Mouse (Mus musculus) spleen, postnatal 36 days (tissue): ENCODE results near the gene Trim47.
"Not testable (repeated sequence)": the region's sequence is repeated elsewhere in the genome, so short reads cannot be mapped to it uniquely, and the experiment has no call there.

Experiments
- DNase-seq, 2 experiments: peaks; one replicate each; pipeline ENCODE4 v3.0.0; 2022; ENCODE audit warnings: low spot score in 2 of 2, mixed read lengths in 1 of 2

Gene Trim47

DNA sequence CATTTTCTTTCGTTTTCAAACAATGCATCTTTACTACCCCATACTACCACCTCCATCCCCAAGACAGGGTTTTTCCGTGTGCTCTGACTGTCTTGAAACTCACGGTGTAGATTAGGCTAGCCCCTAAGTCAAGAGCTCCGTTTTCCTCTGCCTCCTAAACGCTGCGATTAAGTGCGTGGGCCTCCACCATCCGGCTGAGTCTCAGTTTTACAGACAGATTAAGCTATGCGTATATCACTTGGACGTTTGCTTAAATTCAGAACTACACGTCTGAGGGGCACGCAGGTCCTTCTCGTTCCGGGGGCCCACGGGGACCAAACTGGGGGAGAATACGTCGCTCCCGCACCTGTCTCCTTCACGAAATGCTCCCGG, 11.1 kb upstream of the Trim47 start:
- DNase-seq, result no peak

DNA sequence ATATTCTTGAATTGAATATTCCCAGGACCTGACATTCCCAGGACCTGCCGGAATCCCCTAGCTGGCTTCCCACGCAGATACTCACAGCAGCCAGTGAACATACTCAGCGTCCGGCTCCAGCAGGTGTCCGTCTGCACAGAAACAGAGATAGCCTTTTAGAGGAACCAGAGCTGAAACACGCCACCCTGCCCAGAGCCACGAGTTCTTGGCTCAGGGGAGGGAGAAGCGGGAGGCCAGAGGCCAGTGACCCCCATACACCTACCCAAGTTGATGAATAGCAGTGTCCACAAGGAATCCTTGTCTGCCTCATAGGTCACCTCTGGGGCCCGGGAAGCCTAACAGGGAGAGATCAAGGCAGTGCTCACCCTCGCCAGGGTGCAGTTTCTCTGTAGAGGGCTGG, 7.2 kb upstream of the Trim47 start:
- no peak for DNase-seq

DNA sequence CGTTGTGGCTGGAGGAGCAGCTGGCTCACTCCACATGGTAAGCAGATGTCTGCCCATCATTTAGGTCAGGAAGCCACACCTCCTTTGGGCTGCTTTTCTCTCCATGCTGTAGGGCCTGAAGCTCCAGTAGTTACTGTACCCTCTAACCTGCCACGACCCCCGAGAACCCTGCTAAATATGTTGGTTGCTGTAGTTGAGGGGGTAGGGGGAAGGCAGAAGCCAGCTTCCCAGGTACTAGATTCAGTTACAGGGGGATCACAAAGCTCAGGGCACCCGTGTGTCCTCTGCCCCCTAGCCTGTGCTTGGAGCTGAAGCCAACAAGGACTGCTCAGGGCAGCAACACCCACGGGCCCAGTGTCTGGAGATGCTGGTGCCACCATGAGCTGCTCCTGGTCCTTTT, 6.5 kb upstream of the Trim47 start:
- no peak for DNase-seq

DNA sequence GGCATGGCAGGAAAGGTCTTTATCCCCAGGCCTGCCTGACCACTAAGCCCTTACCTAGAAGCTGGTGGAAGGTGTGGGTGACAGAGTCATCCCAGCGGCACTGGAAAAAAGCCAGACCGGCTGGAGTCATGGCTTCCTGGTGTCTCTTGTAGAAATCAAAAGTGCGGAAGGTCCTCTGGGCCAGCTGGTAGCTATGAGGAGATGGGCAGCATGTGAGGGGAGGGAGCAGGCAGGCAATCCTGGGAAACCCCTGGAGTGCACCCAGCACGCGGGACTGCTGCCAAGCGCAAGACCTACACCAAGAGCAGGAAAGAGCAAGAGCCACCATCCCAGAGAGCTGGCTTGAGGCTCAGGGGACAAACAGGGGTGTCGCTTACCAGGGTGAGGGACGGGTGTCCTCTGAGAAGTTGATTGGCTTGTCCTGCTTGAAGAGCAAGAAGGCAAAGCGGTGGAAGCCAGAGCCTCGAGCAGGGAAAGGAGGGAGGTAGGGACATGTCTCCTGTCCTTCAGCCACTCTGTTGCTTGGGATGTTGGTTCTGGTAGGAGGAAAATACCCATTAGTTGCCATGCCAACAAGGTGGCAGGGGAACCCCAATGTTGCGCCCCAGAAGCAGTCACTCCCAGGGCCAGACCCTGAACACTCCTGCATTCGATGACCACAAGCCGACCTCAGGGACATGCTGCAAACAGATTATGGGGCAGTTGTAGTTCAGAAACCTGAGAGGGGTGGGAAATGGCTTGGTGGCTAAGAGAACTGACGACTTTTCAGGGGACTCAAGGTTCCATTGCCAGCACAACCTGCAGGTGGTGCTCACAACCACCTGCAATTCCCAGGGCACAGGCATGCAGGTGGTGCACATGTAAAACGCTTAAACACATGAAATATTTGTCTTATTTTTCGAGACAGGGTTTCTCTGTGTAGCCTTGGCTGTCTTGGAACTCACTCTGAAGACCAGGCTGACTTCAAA, 5.6 kb upstream of the Trim47 start:
- DNase-seq, result peak; percentile 40 to 43

DNA sequence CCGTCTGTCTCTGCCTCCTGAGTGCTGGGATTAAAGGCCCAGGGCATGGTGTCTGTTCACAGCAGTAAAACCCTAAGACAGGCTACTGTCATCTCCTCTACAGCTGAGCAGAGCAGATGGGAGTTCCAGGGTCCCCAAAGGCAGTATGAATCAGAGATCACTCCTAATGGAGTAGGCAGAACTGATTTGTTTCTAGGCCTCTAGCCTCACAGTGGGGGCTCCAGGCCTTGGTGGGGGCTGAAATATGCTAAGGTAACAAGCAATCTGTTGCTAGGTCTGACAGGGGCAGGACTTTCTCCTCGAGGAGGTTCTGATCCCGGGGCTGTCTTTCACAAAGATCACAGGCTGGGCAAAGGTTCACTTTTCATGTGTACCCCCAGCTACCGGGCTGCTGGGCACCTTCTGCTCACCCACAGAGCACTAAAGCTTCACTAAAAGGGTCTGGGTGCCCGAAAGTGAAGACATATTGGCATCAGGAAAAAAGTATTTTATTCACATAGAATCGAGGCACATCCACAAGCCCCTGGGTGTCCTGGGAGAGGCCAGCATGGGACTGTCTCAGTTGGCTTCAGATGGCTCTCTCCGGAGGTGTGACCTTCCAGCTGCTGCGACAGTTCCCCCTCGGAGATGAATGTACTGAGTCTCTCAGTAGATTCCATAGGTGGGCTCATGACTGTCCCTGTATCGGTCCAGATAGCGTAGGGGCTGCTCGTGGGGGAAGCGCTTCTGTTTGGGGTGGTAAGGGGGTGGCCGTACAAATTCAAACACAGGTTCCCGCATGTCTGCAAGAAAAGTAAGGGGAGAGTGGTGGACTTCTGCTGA, 4.5 kb upstream of the Trim47 start:
- DNase-seq, result no peak

DNA sequence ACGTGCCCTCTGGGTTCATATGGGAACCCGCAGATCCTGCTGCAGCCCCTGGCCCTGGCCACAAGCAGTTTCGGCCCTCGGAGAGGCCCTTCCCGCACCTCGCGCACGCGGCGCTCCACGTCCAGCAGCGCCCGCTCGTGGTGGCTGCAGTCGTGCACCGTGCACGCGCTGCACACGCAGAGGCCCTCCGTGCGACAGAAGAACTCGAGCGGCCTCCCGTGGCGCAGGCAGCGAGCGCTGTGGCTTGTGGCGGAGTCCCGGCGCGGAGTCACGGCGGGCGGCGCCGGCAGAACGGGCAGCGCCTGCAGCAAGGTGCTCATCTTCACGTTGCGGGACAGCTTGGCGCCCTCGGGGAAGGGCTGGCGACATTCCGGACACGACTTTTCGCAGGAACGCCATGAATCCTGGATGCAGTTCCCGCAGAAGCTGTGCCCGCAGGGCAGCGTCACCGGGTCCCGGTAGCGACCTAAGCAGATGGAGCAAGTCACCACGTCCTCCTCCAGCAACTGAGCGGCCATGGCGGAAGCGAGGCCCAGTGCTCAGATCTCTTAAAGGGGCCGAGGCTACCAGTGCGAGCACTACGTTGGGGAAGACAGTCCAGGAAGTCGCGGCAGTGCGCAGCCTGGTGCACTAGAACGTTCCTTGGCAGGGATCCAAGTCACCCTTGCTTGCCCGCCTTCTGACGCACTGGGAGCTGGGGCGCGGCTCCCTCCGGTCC, 3.6 kb upstream of the Trim47 start, which contains the start of gene Trim65:
Gene Trim65, minus strand, starts transcription at position 641 of the 718 bp plus-strand sequence.
- DNase-seq, result peak; percentile 91

DNA sequence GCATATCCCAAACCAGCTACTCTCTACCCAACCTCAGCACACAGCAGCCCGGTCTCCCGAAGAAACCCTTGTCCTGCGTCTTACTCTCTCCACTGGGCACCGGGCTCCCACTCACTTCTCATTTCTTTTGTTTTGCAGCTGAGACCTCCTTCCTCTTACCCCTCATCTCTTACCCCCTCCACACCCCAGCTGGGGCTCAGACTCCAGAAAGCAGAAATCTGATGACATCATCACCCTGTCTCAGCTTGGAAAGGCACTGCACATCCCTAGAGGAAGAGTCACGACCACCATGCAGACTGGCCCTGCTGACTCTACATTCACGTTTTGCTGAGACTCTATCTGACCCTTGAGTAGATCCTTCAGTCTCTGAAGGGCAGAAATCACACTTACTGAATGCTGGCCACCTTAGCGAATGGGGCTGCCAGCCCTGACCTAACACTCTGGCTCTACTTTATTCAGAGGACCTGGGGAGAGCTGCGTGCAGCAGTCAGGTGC, 3.0 kb upstream of the Trim47 start:
- DNase-seq, result peak; percentile 40 to 42

DNA sequence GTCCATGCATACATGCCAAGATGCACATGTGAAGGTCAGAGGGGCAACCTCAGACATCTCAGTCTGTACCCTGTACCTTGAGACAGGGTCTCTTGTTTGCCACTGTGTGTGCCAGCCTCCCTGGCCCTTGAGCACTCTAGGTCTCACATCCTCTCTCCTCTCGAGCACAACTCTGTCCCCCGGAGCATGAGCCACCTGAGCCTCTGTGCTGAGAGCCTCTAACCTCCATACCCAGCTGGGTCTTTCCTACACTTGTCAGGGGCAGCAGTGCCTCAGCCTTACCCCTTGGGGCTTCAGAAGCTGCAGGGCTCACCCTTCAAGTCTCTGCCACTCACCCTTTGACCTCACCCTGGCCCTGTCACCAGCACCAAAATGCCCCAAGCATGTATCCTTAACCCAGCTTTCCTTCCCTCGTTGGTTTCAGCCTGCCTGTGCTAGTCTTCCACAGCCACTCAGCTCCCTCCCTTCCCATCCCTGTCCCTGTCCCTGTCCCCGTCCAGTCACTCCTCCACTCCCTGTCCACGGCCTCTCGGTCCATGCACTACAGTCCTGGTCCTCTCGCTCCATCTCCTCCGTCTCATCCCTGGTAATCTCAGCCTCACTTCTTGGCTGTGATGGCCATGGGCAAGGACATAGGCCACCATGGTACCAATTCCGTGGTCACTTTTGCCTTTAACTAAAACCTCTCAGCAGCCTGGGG, 2.2 kb upstream of the Trim47 start:
- DNase-seq, result no peak

DNA sequence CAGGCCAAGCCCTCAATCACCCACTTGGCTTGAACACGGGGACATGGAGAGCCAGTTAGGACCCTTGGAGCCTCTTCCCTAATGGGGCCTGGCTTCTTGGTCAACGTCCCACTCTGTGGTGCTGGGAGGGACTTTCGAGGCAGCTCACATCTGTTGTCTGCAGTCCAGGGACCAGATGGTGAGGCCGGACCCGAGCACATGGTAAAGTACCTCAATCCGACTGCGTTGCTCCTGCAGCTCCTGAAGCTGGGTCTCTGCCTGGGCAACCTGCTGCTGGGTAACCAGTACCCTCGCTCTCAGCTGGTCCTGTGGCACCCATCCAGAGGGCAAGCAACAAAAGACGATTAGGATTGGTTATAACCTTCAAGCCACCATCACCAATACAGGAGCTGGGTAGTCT, 976 bp upstream of the Trim47 start:
- no peak for DNase-seq

DNA sequence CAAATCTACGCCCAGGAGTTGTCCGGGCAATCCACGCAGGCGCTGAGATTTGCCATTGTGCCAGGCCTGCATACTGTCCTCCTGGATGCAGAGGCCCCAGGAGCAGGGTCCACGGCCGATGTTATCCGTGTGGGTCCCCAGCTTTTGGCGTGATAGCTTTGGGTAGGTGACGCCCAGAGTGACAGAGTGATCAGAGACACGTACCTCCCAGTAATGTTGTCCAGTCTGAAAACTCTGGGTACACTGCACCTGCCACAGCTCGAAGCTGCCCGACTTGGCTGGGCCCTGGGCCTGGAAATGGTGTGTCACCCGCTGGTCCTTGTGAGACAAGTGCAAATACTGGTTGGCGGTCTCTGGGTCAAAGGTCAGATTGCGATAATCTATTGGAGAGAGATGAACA, 749 bp downstream of the Trim47 start:
- DNase-seq, result no peak

DNA sequence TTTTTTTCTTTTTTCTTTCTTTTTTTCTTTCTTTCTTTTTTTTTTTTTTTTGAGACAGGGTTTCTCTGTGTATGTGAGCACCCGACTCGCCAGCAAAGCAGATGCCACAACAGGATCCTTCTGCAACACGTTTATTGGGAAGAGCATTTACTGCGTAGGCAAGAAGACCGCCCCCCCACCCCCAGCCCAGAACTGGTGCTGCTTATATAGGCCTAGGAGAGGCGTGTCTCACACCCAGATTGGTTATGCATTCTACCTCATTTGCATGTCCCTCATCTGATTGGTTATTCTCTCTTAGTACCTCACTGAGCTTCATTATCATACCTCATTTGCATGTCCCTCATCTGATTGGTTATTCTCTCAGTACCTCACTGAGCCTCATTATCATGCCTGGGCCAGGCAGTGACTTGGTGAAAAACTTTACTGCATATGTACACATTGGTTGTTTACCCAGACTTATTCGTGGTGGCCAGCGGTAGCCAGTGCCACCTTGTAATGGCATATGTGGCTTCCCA, 5.2 kb downstream of the Trim47 start:
- DNase-seq, result not testable (repeated sequence)

DNA sequence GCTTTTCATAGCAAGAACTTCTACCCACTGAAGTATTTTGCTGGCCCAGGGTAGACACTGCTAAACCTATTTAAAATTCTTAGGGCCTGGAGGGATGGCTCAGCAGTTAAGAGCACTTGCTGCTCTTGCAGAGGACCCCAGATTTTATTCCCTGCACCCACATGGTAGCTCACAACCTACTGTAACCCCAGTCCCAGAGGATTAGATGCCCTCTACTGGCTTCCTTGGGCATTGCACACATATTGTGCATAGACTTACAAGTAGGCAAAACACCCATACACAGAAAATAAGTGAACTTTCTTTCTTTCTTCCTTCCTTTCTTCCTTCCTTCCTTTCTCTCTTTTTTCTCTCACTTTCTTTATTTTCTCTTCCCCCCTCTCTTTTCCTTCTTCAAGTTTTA, 9.2 kb downstream of the Trim47 start:
- DNase-seq, result no peak

DNA sequence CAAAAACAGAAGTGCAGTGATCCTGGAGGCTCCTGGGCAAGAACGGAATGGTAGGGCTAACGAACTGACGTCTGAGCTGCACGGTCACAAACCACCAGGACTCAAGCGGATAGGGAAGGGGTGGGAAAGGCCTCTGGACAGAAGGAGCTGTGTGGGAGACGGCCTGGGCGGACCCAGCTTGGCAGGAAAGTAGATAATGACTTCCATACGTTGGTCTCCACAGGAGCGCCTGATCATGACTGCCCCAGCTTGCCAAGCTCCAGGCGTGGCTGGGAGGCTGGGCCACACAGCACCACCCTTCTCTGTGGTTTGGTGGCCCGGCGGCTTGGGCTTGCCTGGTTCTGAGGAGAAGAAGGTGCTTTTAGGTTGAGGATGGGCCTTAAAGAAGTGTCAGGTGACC, 9.8 kb downstream of the Trim47 start:
- no peak for DNase-seq

DNA sequence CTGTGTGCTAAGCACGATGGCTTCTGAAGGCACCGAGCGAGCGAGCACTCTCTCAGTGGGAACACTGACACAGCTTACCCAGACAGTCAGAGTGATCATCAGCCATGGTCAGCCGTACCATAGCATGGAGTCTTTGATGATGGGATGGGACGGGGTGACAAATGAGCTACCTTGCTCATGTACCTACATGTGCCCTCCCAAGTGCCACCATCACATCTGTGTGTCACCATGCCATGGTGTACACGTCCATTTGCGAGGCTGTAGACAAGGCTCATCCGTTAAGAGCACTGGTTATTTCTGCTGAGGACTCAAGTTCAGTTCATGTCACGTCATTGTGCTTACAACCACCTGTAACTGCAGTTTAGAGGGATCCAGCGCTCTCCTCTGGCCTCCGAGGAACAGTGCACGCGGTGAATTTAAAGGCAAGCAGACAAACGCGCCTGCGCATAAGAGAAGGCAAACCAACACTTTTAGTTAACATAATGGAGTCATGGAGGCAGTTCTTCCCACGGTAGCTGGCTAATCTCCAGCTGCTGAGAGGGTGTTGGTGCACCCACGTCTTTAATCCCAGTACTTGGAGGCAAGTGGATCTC, 15.3 kb downstream of the Trim47 start:
- DNase-seq, result no peak

DNA sequence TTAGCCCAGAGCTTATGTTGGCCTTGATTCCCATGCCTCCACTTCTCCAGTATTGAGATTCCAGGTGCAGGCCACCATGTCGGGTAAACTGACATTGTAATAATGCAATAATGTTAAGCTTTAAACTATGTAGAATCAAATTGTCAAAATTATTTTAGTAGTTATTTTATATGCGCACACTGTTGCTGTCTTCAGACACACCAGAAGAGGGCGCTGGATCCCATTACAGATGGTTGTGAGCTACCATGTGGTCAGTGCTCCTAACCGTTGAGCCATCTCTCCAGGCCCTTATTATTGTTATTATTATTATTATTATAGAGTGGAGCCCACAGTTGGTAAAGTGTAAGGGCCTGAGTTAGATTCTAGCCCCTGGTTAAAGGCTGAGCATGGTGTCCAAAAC, 15.9 kb downstream of the Trim47 start:
- no peak for DNase-seq

DNA sequence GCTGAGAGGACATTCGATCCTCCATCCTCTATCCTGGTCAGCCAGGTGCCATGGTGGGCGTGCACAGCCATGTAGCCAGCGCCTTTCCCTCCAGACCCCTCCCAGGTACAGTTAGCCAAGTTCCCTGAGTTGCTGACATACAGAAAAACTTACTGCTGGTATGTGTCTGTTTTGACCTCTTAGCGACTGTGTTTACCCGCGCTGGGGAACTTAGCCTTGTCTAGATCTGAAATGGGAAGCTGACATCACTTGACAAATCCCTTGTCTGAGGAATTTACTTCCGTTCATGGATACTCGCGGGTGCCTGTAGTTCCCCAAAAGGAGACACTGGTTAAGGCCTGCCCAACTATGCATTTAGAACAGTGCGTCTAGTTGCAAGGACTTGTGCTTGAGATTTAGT, 16.5 kb downstream of the Trim47 start:
- no peak for DNase-seq

DNA sequence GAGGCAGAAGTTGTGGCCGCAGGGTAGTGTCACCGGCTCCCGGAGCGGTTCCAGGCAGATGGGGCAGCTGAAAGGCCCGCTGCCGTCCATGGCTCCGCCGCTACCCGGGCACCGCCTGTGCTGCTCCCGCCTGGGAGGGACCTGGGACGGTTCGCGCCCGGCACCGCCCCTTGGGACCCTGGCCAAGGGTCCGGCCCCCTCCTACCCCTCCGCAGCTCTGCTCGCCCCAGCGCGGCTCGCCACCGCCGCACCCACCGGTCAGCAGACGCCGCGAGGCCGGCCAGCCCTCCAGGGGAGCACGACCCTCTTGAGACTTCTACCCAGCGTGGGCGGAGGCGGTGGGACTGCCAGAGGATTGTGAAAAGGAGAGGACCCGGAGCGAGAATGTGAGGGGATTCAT, 16.9 kb downstream of the Trim47 start:
- DNase-seq, result peak in 1 of 2 experiments; percentile 33

DNA sequence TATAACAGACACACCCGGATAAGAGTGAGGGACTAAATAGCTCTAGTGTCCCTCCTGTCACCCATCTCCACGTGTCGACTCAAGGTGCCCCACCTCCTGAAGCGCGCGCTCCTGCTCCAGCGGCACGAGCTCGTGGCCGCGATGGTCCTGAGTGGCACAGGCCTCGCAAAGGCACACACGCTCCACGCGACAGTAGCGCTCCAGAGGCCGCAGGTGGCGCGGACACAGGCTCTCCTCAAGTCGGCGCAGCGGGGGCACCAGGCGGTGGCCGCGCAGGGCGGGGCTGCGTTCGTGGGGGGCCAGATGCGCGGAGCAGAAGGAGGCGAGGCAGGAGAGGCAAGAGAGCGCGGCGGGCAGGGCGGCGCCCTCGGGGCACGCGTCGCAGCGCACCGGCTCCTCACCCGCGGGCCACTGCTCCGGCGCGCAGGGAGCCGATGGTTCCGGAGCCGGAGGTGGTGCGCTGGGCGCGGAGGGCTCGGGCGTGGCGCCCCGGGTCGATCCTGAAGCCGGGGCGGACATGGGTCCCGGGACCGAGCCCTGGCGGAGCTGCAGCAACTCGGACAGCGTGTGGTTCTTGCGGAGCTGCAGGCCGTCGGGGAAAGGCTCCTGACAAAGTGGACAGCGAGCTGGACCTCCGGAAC, 17.4 kb downstream of the Trim47 start:
- peak in 1 of 2 experiments; percentile 26 for DNase-seq

DNA sequence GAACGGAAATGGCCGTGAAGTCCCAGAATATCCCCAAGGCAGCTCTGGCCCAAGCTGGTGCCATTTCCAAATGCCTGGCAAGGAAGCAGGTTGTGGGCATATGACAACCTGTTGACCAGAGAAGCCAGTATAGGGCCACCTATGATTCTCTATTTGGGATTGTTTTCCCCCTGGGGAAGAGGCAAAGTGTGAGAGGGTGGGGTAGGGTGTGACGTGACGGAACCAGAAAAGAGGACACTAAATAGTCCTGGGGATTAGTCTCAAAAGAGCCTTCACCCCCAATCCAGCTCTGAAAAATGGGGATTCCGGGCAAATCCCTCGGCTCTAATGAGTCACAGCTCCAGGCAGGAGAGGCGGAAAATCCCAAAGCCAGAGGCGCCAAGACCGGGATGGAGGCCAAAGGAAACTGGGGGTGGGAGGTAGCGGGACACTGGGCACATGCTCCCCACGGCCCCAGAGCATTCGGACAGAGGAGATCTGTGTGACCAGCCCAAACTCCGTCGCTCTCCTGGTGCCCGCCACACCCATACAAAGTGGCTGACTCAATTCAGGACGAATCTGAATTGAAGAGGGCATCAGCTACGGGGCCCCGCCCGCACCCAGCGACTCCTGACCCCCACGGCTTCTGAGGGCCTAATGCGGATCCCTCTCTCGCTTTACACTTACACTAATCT, 18.4 kb downstream of the Trim47 start:
- DNase-seq, result no peak
